Mouse (Mus musculus): ENCODE data around the gene Caskin1. TPM values are rescaled to one million over a fixed set of nuclear protein-coding genes. Genes with fewer than 3 reads are reported as not detected.
A peak's percentile ranks its signal among the peaks of the same experiment; 100 is the strongest.

Caskin1 gene
- total RNA-seq, 2 experiments from 2014 or later = 110 to 140 TPM

GRCm38 (mm10) chr17:24527723-24528559 lies 39.5 kb downstream of the Caskin1 start, which contains the start of gene Traf7:
Gene Traf7, minus strand, starts transcription at chr17:24527938.
- intact Hi-C loops (cut with DNase I) = no loop called here

GRCm38 (mm10) chr17:24528560-24528918 lies 40.1 kb downstream of the Caskin1 start:
- no peak for DNase-seq (ENCODE audit: low spot score in 2 of 2)
- intact Hi-C loops (cut with DNase I) = no loop called here

More at GRCm38 (mm10) chr17:24527723-24528559, 39.5 kb downstream of the Caskin1 start, which contains the start of gene Traf7:
- DNase-seq (ENCODE audit: low spot score in 2 of 2) = peak; percentile 90 to 93

GRCm38 (mm10) chr17:24529007-24529451 lies 40.6 kb downstream of the Caskin1 start:
- DNase-seq (ENCODE audit: low spot score in 2 of 2) = peak in 1 of 2 experiments; percentile 37
- intact Hi-C loops (cut with DNase I) = no loop called here

- DNase-seq (ENCODE audit: low spot score in 2 of 2) = no peak
- intact Hi-C loops (cut with DNase I) = no loop called here
Observed at GRCm38 (mm10) chr17:24529883-24530282, 41.5 kb downstream of the Caskin1 start.

- peak in 1 of 2 experiments; percentile 14 for DNase-seq (ENCODE audit: low spot score in 2 of 2)
- intact Hi-C loops (cut with DNase I) = no loop called here
Observed at GRCm38 (mm10) chr17:24530361-24531050, 42.1 kb downstream of the Caskin1 start.

GRCm38 (mm10) chr17:24531064-24531463 lies 42.7 kb downstream of the Caskin1 start:
- intact Hi-C loops (cut with DNase I) = no loop called here
- DNase-seq (ENCODE audit: low spot score in 2 of 2) = no peak

- intact Hi-C loops (cut with DNase I) = no loop called here
- DNase-seq (ENCODE audit: low spot score in 2 of 2) = peak in 1 of 2 experiments; percentile 10
Observed at GRCm38 (mm10) chr17:24532045-24532444, 43.6 kb downstream of the Caskin1 start.

GRCm38 (mm10) chr17:24533099-24533992 lies 44.9 kb downstream of the Caskin1 start:
- intact Hi-C loops (cut with DNase I) = no loop called here
- peak; percentile 81 to 87 for DNase-seq (ENCODE audit: low spot score in 2 of 2)

GRCm38 (mm10) chr17:24534160-24534718 lies 45.8 kb downstream of the Caskin1 start, which contains the start of gene Rab26:
Gene Rab26, minus strand, starts transcription at chr17:24534210.
- intact Hi-C loops (cut with DNase I) = loop anchor here (2.0 kb wide), 1 partner anchor 17 kb away; no protein-coding TSS in a partner anchor
- DNase-seq (ENCODE audit: low spot score in 2 of 2) = no peak

GRCm38 (mm10) chr17:24535300-24535699 lies 46.9 kb downstream of the Caskin1 start:
- intact Hi-C loops (cut with DNase I) = loop anchor here (2.0 to 5.0 kb wide), 2 partner anchors 16 to 117 kb away; partner anchors contain the start of gene Slc9a3r2
- DNase-seq (ENCODE audit: low spot score in 2 of 2) = peak in 1 of 2 experiments; percentile 38

GRCm38 (mm10) chr17:24537536-24537935 lies 49.1 kb downstream of the Caskin1 start:
- intact Hi-C loops (cut with DNase I) = loop anchor here (5.0 kb wide), 1 partner anchor 115 kb away; the partner anchor contains the start of gene Slc9a3r2
- DNase-seq (ENCODE audit: low spot score in 2 of 2) = peak in 1 of 2 experiments; percentile 30

GRCm38 (mm10) chr17:24538950-24539349 lies 50.5 kb downstream of the Caskin1 start:
- intact Hi-C loops (cut with DNase I) = loop anchor here (5.0 kb wide), 1 partner anchor 113 kb away; the partner anchor contains the start of gene Slc9a3r2
- peak in 1 of 2 experiments; percentile 45 for DNase-seq (ENCODE audit: low spot score in 2 of 2)

- intact Hi-C loops (cut with DNase I) = no loop called here
- DNase-seq (ENCODE audit: low spot score in 2 of 2) = no peak
Observed at GRCm38 (mm10) chr17:24540375-24540774, 52.0 kb downstream of the Caskin1 start.

- no peak for DNase-seq (ENCODE audit: low spot score in 2 of 2)
- intact Hi-C loops (cut with DNase I) = loop anchor here (5.0 kb wide), 2 partner anchors 88 to 123 kb away; partner anchors contain the start of genes Nthl1, Tsc2 and Zfp598
Observed at GRCm38 (mm10) chr17:24544613-24545012, 56.2 kb downstream of the Caskin1 start.

- intact Hi-C loops (cut with DNase I) = loop anchor here (5.0 kb wide), 2 partner anchors 87 to 122 kb away; partner anchors contain the start of genes Nthl1, Tsc2 and Zfp598
- no peak for DNase-seq (ENCODE audit: low spot score in 2 of 2)
Observed at GRCm38 (mm10) chr17:24545247-24545646, 56.8 kb downstream of the Caskin1 start.

GRCm38 (mm10) chr17:24546234-24546633 lies 57.8 kb downstream of the Caskin1 start:
- intact Hi-C loops (cut with DNase I) = loop anchor here (5.0 kb wide), 2 partner anchors 86 to 121 kb away; partner anchors contain the start of genes Nthl1, Tsc2 and Zfp598
- DNase-seq (ENCODE audit: low spot score in 2 of 2) = no peak

- intact Hi-C loops (cut with DNase I) = loop anchor here (5.0 kb wide), 2 partner anchors 84 to 119 kb away; partner anchors contain the start of genes Nthl1, Tsc2 and Zfp598
- no peak for DNase-seq (ENCODE audit: low spot score in 2 of 2)
Observed at GRCm38 (mm10) chr17:24548435-24548834, 60.0 kb downstream of the Caskin1 start.

- DNase-seq (ENCODE audit: low spot score in 2 of 2) = peak; percentile 64 to 71
- intact Hi-C loops (cut with DNase I) = loop anchor here (5.0 kb wide), 2 partner anchors 83 to 118 kb away; partner anchors contain the start of genes Nthl1, Tsc2 and Zfp598
Observed at GRCm38 (mm10) chr17:24548921-24549617, 60.7 kb downstream of the Caskin1 start.
